ENCODE assay signal across 13 mouse cellular contexts in the genomic region with DNA sequence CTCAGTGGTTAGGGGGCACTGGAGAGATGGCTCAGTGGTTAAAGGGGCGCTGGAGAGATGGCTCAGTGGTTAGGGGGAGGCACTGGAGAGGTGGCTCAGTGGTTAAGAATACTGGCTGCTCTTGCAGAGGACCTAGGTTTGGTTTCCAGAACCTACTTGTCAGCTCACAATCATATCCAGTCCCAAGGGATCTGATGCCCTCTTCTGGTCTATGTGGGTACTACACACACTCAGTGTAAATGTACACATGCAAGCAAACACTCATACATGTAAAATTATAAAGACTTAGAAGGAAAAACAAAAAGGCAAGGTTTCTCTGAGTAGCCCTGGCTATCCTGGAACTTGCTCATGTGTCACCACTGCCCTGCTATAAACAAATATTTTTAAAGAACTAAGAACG. TPM values are rescaled to one million over a fixed set of nuclear protein-coding genes. Genes with fewer than 3 reads are reported as not detected.
DNase-seq lines count a peak whose midpoint lies in the region; ATAC-seq and TF ChIP-seq lines count a peak whose summit lies in the region.
"Had no signal": no experiment of that assay in that cellular context is flagged by ENCODE, and none has a peak within 500 bp of the region (broad histone marks: within the 10 kb centered on the region; RNA-seq: fewer than 3 reads in every experiment).

No protein-coding gene starts in this region.

- DNase-seq in heart, postnatal 0 days (ENCODE audit: low spot score), result no peak
- peak; percentile 35 for DNase-seq in retina, postnatal 1 day
- DNase-seq in retina, embryonic 14.5 days (ENCODE audit: low spot score), result no peak
- DNase-seq in MEL-GATA-1-ER (ENCODE audit: extremely low read depth, low read depth), result peak; percentile 31
- peak; percentile 37 for DNase-seq in naive thymus-derived CD4-positive, alpha-beta T cell, adult 2 months (ENCODE audit: low read depth)
- DNase-seq in layer of hippocampus, adult 9-11 months, result no peak
- no peak for DNase-seq in frontal cortex, postnatal 36 days (ENCODE audit: low spot score in 2 of 2)
- DNase-seq: cerebellum, postnatal 25 days; kidney, postnatal 25 days had no signal

- H3K27me3 ChIP-seq in heart, postnatal 0 days (ENCODE audit: control insufficient read depth, insufficient read depth, low read length), result 0 out of 2 replicates have a peak, but pooled peaks cover 3% of the 10 kb centered on the region
- H3K27me3 ChIP-seq in heart, embryonic 11.5 days (ENCODE audit: control insufficient read depth, insufficient read depth, low read length), result no peaks in the 10 kb centered on the region
- H3K27me3 ChIP-seq: heart, embryonic 12.5 days had no signal

- H3K27ac ChIP-seq in heart, postnatal 0 days (ENCODE audit: low read depth), result no peak overlapping the region
- H3K27ac ChIP-seq in heart, embryonic 11.5 days (ENCODE audit: low read depth, low read length), result no peak overlapping the region
- H3K27ac ChIP-seq: liver, embryonic 12.5 days had no signal

- 84% methylated on average over 2 of the region's 2 CpGs for WGBS in heart, postnatal 0 days
- 88% methylated on average over 2 of the region's 2 CpGs for WGBS in heart, embryonic 11.5 days (ENCODE audit: insufficient replicate concordance)

- H3K9me3 ChIP-seq in heart, postnatal 0 days (replicated peaks; ENCODE audit: control insufficient read depth, low read length), result no peaks in the 10 kb centered on the region
- no peaks in the 10 kb centered on the region for H3K9me3 ChIP-seq in heart, embryonic 11.5 days (replicated peaks; ENCODE audit: control insufficient read depth, low read length)
- H3K9me3 ChIP-seq: liver, embryonic 12.5 days had no signal

- no peak overlapping the region for H3K4me2 ChIP-seq in heart, postnatal 0 days (ENCODE audit: low read depth, low read length)
- no peak overlapping the region for H3K4me2 ChIP-seq in heart, embryonic 11.5 days
- H3K4me2 ChIP-seq: heart, embryonic 12.5 days; liver, embryonic 12.5 days had no signal

- TF ChIP-seq CTCF in heart, postnatal 0 days (IDR thresholded peaks at IDR 0.05; ENCODE audit: low read depth), result 0 out of 2 replicates have a peak, but pooled peaks have one; percentile 7

- ATAC-seq in heart, postnatal 0 days (ENCODE audit: insufficient read depth, low read depth), result no peak
- no peak for ATAC-seq in heart, embryonic 11.5 days (replicated peaks; ENCODE audit: insufficient number of reproducible peaks, low FRiP score, low TSS enrichment)
- ATAC-seq: hindbrain, embryonic 16.5 days; liver, embryonic 12.5 days had no signal

- H3K4me1 ChIP-seq in heart, postnatal 0 days (ENCODE audit: control insufficient read depth, insufficient read depth), result no peaks in the 10 kb centered on the region
- 0 out of 2 replicates have a peak, but pooled peaks cover 3% of the 10 kb centered on the region for H3K4me1 ChIP-seq in heart, embryonic 11.5 days (ENCODE audit: control insufficient read depth, insufficient read depth, low read length)
- H3K4me1 ChIP-seq: heart, embryonic 12.5 days; liver, embryonic 12.5 days had no signal

- no peak for TF ChIP-seq EP300 in heart, postnatal 0 days (IDR thresholded peaks at IDR 0.05; ENCODE audit: low read depth)

- H3K36me3 ChIP-seq in heart, postnatal 0 days (replicated peaks; ENCODE audit: control insufficient read depth, insufficient read depth, low read length), result no peaks in the 10 kb centered on the region
- H3K36me3 ChIP-seq in heart, embryonic 11.5 days (ENCODE audit: control insufficient read depth, insufficient read depth, low read length), result no peaks in the 10 kb centered on the region
- H3K36me3 ChIP-seq: heart, embryonic 12.5 days; liver, embryonic 12.5 days had no signal

- no peak overlapping the region for H3K4me3 ChIP-seq in heart, postnatal 0 days (ENCODE audit: low read depth, low read length)
- H3K4me3 ChIP-seq in heart, embryonic 11.5 days (ENCODE audit: low read depth, low read length), result no peak overlapping the region
- H3K4me3 ChIP-seq: heart, embryonic 12.5 days; liver, embryonic 12.5 days had no signal

- no peak overlapping the region for H3K9ac ChIP-seq in heart, postnatal 0 days (replicated peaks; ENCODE audit: low read depth, low read length)
- no peak overlapping the region for H3K9ac ChIP-seq in heart, embryonic 11.5 days (ENCODE audit: low read depth, low read length)
- H3K9ac ChIP-seq: heart, embryonic 12.5 days; liver, embryonic 12.5 days had no signal

RNA-seq across cellular contexts. Expression of a gene that starts 21.6 kb away (rescaled TPM):
- total RNA-seq in heart, postnatal 0 days (2014; rRNA removed; ENCODE audit: low replicate concordance), result 15.9 and 17.5 TPM in 2 replicates
- polyA plus RNA-seq in heart, postnatal 0 days (2015; fragmentation: Nextera tagmentation; extraction: Ambion mirVana), result 16.5 and 19.1 TPM in 2 replicates
- 13.2 and 13.9 TPM in 2 replicates for polyA plus RNA-seq in heart, embryonic 11.5 days (2014; fragmentation: Nextera tagmentation; extraction: Ambion mirVana)

RNA-seq across cellular contexts. Expression of a gene that starts 54.1 kb away (rescaled TPM):
- total RNA-seq in heart, postnatal 0 days (2014; rRNA removed; ENCODE audit: low replicate concordance), result 5.7 and 16.3 TPM in 2 replicates
- polyA plus RNA-seq in heart, postnatal 0 days (2015; fragmentation: Nextera tagmentation; extraction: Ambion mirVana), result 9.0 and 9.3 TPM in 2 replicates
- polyA plus RNA-seq in heart, embryonic 11.5 days (2014; fragmentation: Nextera tagmentation; extraction: Ambion mirVana), result 54.3 and 55.4 TPM in 2 replicates

Comparison
In these comparisons a context has a peak if more than half of its experiments do, and no peak if none do; other contexts are left out.
1. DNase-seq: peak in retina, postnatal 1 day (single experiment), MEL-GATA-1-ER (single experiment) and naive thymus-derived CD4-positive, alpha-beta T cell, adult 2 months (single experiment); none in heart, postnatal 0 days (single experiment), retina, embryonic 14.5 days (single experiment), layer of hippocampus, adult 9-11 months (single experiment) and frontal cortex, postnatal 36 days (0 of 2).